Mouse (Mus musculus): ENCODE measurements around the gene Arsb.

DNA sequence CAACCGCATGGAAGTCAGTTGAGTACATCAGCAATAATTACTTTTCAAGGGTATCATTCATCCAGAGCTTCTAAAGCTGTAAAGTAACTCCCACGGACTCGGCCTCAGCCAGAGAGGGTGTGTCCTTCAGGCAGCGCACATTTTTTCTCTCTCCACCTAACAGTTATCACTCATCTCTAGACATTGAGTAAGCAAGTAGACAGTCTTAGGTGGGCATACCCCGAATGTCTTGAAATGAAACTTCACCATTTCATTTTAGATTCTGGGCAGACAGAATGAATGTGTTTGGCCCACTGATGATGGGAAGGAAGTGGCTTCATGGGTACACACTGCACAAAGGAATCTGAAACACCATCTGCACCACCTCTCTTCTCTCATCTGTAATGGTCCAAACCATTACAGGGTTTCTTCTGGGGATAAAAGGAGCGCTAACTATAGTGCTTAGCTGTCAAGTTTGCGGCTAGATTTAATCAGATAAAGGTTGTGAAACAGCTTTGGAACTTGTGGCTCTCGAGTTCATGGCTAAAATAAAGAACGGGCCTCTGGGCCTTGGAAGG is 321 bp upstream of the Arsb start:
- no peak for TF ChIP-seq CTCF (IDR thresholded peaks at IDR 0.05; ENCODE audit: insufficient read depth, low read depth, low read length)
- TF ChIP-seq POLR2A (IDR thresholded peaks at IDR 0.05; ENCODE audit: insufficient read depth, low read depth, low read length) = no peak
